Mouse (Mus musculus): ENCODE results near the gene Hlx.

Gene Hlx

GRCm38 (mm10) chr1:184771202-184771890, 38.9 kb upstream of the Hlx start:
- TF ChIP-seq CTCF (conservative IDR thresholded peaks at IDR 0.05; ENCODE audit: low read length) (peak; percentile 73), POU5F1 (IDR thresholded peaks at IDR 0.05; ENCODE audit: borderline replicate concordance, low read length) (no peak), NANOG (IDR thresholded peaks at IDR 0.05; ENCODE audit: borderline replicate concordance, low read length) (no peak)
- no peaks in the 10 kb centered on the region for H3K9me3 ChIP-seq (ENCODE audit: low read length)

DNA sequence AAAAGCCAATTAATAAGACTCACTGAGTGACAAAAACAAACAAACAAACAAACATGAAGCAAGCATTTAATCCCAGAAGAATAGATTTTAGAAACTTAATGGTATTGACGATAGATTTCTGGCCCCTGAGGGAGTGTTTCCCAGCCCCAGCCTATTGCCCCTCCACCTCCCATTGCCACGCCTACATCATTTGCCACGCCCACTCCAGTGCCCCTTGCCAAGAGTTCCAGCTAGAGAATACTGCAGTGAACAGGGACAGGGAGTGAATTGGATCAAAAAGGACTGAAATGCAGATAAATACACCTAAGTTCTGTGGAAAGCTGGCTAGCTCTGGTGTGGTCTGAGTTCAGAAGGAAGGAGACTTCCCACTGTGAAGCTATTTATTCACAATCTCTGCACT, 31.4 kb upstream of the Hlx start:
- Histone ChIP-seq H3K36me3 (ENCODE audit: insufficient read depth, low read length) (no peaks in the 10 kb centered on the region), H3K27me3 (ENCODE audit: insufficient read depth, low read length) (peaks cover 2% of the 10 kb centered on the region), H3K4me3 (replicated peaks; ENCODE audit: low read length) (no peak overlapping the region), H3K9me3 (ENCODE audit: low read length) (no peaks in the 10 kb centered on the region), H3K4me1 (replicated peaks; ENCODE audit: low read depth, low read length) (no peaks in the 10 kb centered on the region)
- TF ChIP-seq POU5F1 (IDR thresholded peaks at IDR 0.05; ENCODE audit: borderline replicate concordance, low read length) (no peak), NANOG (IDR thresholded peaks at IDR 0.05; ENCODE audit: borderline replicate concordance, low read length) (no peak), CTCF (conservative IDR thresholded peaks at IDR 0.05; ENCODE audit: low read length) (no peak)

More at GRCm38 (mm10) chr1:184771202-184771890, 38.9 kb upstream of the Hlx start:
- H3K27me3 ChIP-seq (ENCODE audit: insufficient read depth, low read length): peaks cover 22% of the 10 kb centered on the region
- H3K4me3 ChIP-seq (replicated peaks; ENCODE audit: low read length): 0 out of 2 replicates have a peak overlapping the region, but pooled peaks have one; percentile 26
- peaks cover 17% of the 10 kb centered on the region for H3K4me1 ChIP-seq (replicated peaks; ENCODE audit: low read depth, low read length)
- H3K36me3 ChIP-seq (ENCODE audit: insufficient read depth, low read length): no peaks in the 10 kb centered on the region

DNA sequence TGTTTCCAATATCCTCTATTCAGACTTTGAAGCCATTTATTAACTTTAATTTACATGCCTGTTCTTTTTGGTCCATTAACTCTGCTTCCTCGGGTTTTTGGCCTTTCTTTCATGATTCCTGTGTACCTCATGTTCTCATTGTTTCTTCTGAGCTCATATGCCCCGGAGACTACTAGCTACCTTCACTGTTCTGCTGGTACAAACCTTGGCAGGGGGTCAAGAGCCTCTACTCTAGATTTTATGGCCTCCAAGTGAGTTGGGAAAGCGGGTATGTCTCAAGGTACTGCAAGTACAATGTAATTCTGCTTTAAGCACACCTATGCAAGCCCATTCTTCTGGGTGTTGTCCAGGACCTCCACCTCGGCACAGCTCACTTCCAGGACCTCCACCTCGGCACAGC, 30.5 kb upstream of the Hlx start:
- Histone ChIP-seq H3K9me3 (ENCODE audit: low read length) (no peaks in the 10 kb centered on the region), H3K36me3 (ENCODE audit: insufficient read depth, low read length) (no peaks in the 10 kb centered on the region), H3K27me3 (ENCODE audit: insufficient read depth, low read length) (no peaks in the 10 kb centered on the region; the same call in 1 of the 2 replicates), H3K4me3 (replicated peaks; ENCODE audit: low read length) (no peak overlapping the region), H3K4me1 (replicated peaks; ENCODE audit: low read depth, low read length) (no peaks in the 10 kb centered on the region)
- TF ChIP-seq NANOG (IDR thresholded peaks at IDR 0.05; ENCODE audit: borderline replicate concordance, low read length) (no peak), CTCF (conservative IDR thresholded peaks at IDR 0.05; ENCODE audit: low read length) (no peak), POU5F1 (IDR thresholded peaks at IDR 0.05; ENCODE audit: borderline replicate concordance, low read length) (no peak)

GRCm38 (mm10) chr1:184761988-184762387, 29.6 kb upstream of the Hlx start:
- no peaks in the 10 kb centered on the region; the same call in 1 of the 2 replicates for H3K27me3 ChIP-seq (ENCODE audit: insufficient read depth, low read length)
- TF ChIP-seq POU5F1 (IDR thresholded peaks at IDR 0.05; ENCODE audit: borderline replicate concordance, low read length): no peak
- TF ChIP-seq NANOG (IDR thresholded peaks at IDR 0.05; ENCODE audit: borderline replicate concordance, low read length): no peak
- no peak for TF ChIP-seq CTCF (conservative IDR thresholded peaks at IDR 0.05; ENCODE audit: low read length)
- H3K9me3 ChIP-seq (ENCODE audit: low read length): no peaks in the 10 kb centered on the region
- H3K4me1 ChIP-seq (replicated peaks; ENCODE audit: low read depth, low read length): no peaks in the 10 kb centered on the region
- H3K36me3 ChIP-seq (ENCODE audit: insufficient read depth, low read length): no peaks in the 10 kb centered on the region
- H3K4me3 ChIP-seq (replicated peaks; ENCODE audit: low read length): no peak overlapping the region

DNA sequence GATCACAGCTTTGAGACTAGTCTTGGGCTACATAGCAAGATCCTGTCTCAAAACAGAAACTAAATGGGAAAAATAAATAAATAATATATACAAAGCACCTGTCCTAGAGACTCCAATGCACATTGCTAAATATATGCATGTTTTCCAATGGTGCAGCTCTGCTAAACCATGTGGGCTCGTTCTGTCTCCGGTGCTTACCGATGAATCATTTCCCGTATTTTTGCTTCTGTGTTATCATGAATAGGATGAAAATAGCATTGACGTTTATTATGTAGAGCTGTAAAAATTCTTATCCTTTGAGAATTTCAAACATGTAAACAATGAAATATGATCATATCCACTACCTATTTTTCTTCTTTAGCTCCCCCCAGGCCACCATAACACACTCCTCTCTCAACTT, 20.3 kb upstream of the Hlx start:
- Histone ChIP-seq H3K27me3 (ENCODE audit: insufficient read depth, low read length) (peaks cover 7% of the 10 kb centered on the region), H3K4me1 (replicated peaks; ENCODE audit: low read depth, low read length) (no peaks in the 10 kb centered on the region), H3K36me3 (ENCODE audit: insufficient read depth, low read length) (no peaks in the 10 kb centered on the region), H3K4me3 (replicated peaks; ENCODE audit: low read length) (no peak overlapping the region), H3K9me3 (ENCODE audit: low read length) (no peaks in the 10 kb centered on the region; the same call in 1 of the 2 replicates)
- no peak for TF ChIP-seq NANOG (IDR thresholded peaks at IDR 0.05; ENCODE audit: borderline replicate concordance, low read length)
- TF ChIP-seq CTCF (conservative IDR thresholded peaks at IDR 0.05; ENCODE audit: low read length): no peak

DNA sequence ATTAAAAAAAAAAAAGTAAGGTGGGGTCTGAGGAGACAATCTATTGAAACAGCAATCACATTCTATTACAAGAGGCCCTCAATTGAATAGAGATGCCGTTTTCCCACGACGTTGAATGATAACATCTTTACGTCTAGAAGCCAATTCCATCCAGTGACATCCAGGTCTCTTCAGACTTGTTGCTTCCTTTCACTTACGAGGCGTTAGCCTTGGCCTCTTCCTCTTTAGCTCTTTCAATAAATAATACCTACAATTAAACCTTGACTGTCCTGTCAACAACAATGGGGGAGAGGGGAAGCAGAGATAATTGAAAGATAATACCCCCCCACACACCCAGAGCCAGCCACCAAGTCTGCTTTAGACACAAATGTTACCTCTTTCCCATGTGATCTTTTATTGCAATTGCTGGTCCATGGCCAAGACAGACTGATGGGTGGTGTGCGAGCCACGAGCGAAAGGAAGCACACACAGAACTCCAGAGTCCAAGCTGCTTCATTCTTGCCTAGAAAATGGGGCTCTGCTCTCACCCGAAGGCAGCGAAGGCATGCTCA, 17.8 kb upstream of the Hlx start:
- Histone ChIP-seq H3K9me3 (ENCODE audit: low read length) (no peaks in the 10 kb centered on the region; the same call in 1 of the 2 replicates), H3K36me3 (ENCODE audit: insufficient read depth, low read length) (no peaks in the 10 kb centered on the region), H3K4me1 (replicated peaks; ENCODE audit: low read depth, low read length) (no peaks in the 10 kb centered on the region), H3K27me3 (ENCODE audit: insufficient read depth, low read length) (peaks cover 7% of the 10 kb centered on the region), H3K4me3 (replicated peaks; ENCODE audit: low read length) (no peak overlapping the region)
- TF ChIP-seq CTCF (conservative IDR thresholded peaks at IDR 0.05; ENCODE audit: low read length) (no peak), NANOG (IDR thresholded peaks at IDR 0.05; ENCODE audit: borderline replicate concordance, low read length) (no peak), POU5F1 (IDR thresholded peaks at IDR 0.05; ENCODE audit: borderline replicate concordance, low read length) (no peak)

- H3K4me1 ChIP-seq (replicated peaks; ENCODE audit: low read depth, low read length): no peaks in the 10 kb centered on the region
- TF ChIP-seq CTCF (conservative IDR thresholded peaks at IDR 0.05; ENCODE audit: low read length) (no peak), NANOG (IDR thresholded peaks at IDR 0.05; ENCODE audit: borderline replicate concordance, low read length) (no peak), POU5F1 (IDR thresholded peaks at IDR 0.05; ENCODE audit: borderline replicate concordance, low read length) (no peak)
- H3K36me3 ChIP-seq (ENCODE audit: insufficient read depth, low read length): no peaks in the 10 kb centered on the region
- no peak overlapping the region for H3K4me3 ChIP-seq (replicated peaks; ENCODE audit: low read length)
- no peaks in the 10 kb centered on the region; the same call in 1 of the 2 replicates for H3K9me3 ChIP-seq (ENCODE audit: low read length)
- peaks cover 3% of the 10 kb centered on the region for H3K27me3 ChIP-seq (ENCODE audit: insufficient read depth, low read length)
Observed at GRCm38 (mm10) chr1:184748692-184749152, 16.3 kb upstream of the Hlx start.

DNA sequence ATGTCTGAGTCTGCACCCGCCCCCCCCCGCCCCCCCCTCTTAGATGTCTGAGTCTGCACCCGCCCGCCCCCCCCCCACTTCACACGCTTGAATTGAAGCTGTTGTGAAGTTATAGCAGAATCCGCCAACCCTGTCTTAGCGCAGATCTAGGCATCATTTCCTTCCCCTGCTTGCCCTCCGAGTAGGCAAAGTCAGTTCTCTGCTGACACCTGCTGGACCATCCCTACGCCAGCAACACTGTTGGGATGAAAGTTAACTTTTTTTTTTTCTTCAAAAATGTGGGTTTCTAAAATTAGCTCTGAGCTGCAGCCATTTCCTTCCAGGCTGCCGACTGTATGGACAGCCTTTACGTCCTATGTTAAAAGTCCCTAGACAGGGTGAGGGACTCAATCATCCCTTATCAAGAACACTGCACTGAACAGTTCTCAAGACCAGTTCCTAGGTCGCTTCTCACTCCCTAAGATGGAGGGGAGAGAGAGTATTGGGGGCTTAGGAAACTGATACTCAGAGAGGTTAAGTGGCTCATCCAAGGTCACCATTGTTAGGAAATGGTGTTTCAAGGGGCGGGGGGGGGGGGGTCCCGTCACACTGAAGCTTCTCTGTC, 5.6 kb upstream of the Hlx start:
- H3K4me1 ChIP-seq (replicated peaks; ENCODE audit: low read depth, low read length): peaks cover 18% of the 10 kb centered on the region
- H3K36me3 ChIP-seq (ENCODE audit: insufficient read depth, low read length): no peaks in the 10 kb centered on the region
- no peak overlapping the region for H3K4me3 ChIP-seq (replicated peaks; ENCODE audit: low read length)
- peaks cover 50% of the 10 kb centered on the region for H3K27me3 ChIP-seq (ENCODE audit: insufficient read depth, low read length)
- TF ChIP-seq CTCF (conservative IDR thresholded peaks at IDR 0.05; ENCODE audit: low read length): peak; percentile 57
- no peak for TF ChIP-seq POU5F1 (IDR thresholded peaks at IDR 0.05; ENCODE audit: borderline replicate concordance, low read length)
- no peak for TF ChIP-seq NANOG (IDR thresholded peaks at IDR 0.05; ENCODE audit: borderline replicate concordance, low read length)
- H3K9me3 ChIP-seq (ENCODE audit: low read length): no peaks in the 10 kb centered on the region
